Mouse (Mus musculus) neural tube, embryonic 10.5 days (tissue): Measurements from ENCODE around the gene Ext2.

Experiments used
- DNase-seq: peaks from one replicate; pipeline ENCODE4 v3.0.0-alpha.2; 2017; ENCODE audit warnings: low spot score; ENCODE audit errors: extremely low spot score

Gene Ext2

GRCm38 (mm10) chr2:93739044-93739569 lies 83.3 kb downstream of the Ext2 start:
- DNase-seq: no peak

GRCm38 (mm10) chr2:93737146-93737545 lies 85.2 kb downstream of the Ext2 start:
- DNase-seq: no peak

- no peak for DNase-seq
Measured at GRCm38 (mm10) chr2:93732658-93733057, 89.7 kb downstream of the Ext2 start.

- DNase-seq: peak; percentile 35
Measured at GRCm38 (mm10) chr2:93729585-93729984, 92.8 kb downstream of the Ext2 start.

GRCm38 (mm10) chr2:93723138-93723744 lies 99.1 kb downstream of the Ext2 start:
- no peak for DNase-seq

- DNase-seq: no peak
Measured at GRCm38 (mm10) chr2:93720956-93721355, 101.4 kb downstream of the Ext2 start.

- no peak for DNase-seq
Measured at GRCm38 (mm10) chr2:93719792-93720675, 102.3 kb downstream of the Ext2 start.

GRCm38 (mm10) chr2:93713267-93713666 lies 109.1 kb downstream of the Ext2 start:
- no peak for DNase-seq

- DNase-seq: no peak
Measured at GRCm38 (mm10) chr2:93711460-93711859, 110.9 kb downstream of the Ext2 start.

- no peak for DNase-seq
Measured at GRCm38 (mm10) chr2:93709696-93710095, 112.7 kb downstream of the Ext2 start.

- DNase-seq: no peak
Measured at GRCm38 (mm10) chr2:93709241-93709640, 113.1 kb downstream of the Ext2 start.

GRCm38 (mm10) chr2:93706825-93707224 lies 115.5 kb downstream of the Ext2 start:
- no peak for DNase-seq

GRCm38 (mm10) chr2:93706407-93706806 lies 116.0 kb downstream of the Ext2 start:
- no peak for DNase-seq

GRCm38 (mm10) chr2:93704195-93704594 lies 118.2 kb downstream of the Ext2 start:
- DNase-seq: no peak

- no peak for DNase-seq
Measured at GRCm38 (mm10) chr2:93702936-93703926, 119.1 kb downstream of the Ext2 start.

- DNase-seq: no peak
Measured at GRCm38 (mm10) chr2:93699346-93699745, 123.0 kb downstream of the Ext2 start.

GRCm38 (mm10) chr2:93696181-93696641 lies 126.2 kb downstream of the Ext2 start:
- peak; percentile 36 for DNase-seq

GRCm38 (mm10) chr2:93693101-93693500 lies 129.3 kb downstream of the Ext2 start:
- DNase-seq: no peak

- DNase-seq: no peak
Measured at GRCm38 (mm10) chr2:93690064-93690930, 132.1 kb downstream of the Ext2 start.

- DNase-seq: no peak
Measured at GRCm38 (mm10) chr2:93683674-93684073, 138.7 kb downstream of the Ext2 start.
